Mouse (Mus musculus): ENCODE results near the gene Pbx1. TPM values are rescaled to one million over a fixed set of nuclear protein-coding genes. Genes with fewer than 3 reads are reported as not detected.
A peak's percentile ranks its signal among the peaks of the same experiment; 100 is the strongest.
"Not testable (repeated sequence)": the region's sequence is repeated elsewhere in the genome, so short reads cannot be mapped to it uniquely, and the experiment has no call there.

Gene Pbx1
- polyA plus RNA-seq (2015; fragmentation: Nextera tagmentation; extraction: Ambion mirVana) = 24.0 and 27.5 TPM in 2 replicates

DNA sequence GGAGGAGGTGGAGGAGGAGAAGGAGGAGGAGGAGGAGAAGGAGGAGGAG is at the start of gene Pbx1:
Gene Pbx1 (minus strand): TSS at position 39 of the 49 bp plus-strand sequence.
- Histone ChIP-seq H3K9ac (peak within 1 kb of the TSS; percentile 75), H3K4me3 (replicated peaks) (peak within 1 kb of the TSS; percentile 66)
- ATAC-seq = not testable (repeated sequence)

DNA sequence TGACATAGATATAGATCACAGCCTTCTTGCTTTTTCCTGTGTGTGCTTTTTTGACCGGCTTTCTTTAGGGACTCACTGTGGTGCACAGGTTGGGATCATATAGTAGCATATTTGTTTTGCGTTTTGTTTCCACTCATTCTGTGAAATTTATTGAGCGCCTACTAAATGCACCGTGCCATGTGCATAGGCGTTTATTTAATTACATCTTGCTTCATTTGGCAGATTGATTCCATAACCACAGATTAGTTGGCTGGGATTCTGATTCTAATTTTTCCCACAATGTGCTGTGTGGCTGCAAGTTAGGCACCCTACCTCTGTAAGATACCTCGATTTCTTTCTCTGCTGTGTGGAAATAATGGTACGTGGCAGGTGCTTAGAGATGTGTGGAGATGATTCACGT is 47.6 kb upstream of the Pbx1 start:
- no peak overlapping the region for H3K4me3 ChIP-seq (replicated peaks)
- H3K27ac ChIP-seq = no peak overlapping the region
- 87% methylated on average over 8 of the region's 8 CpGs for WGBS
- no peaks in the 10 kb centered on the region for H3K4me1 ChIP-seq (replicated peaks)
- H3K4me2 ChIP-seq (replicated peaks) = no peak overlapping the region
- no peaks in the 10 kb centered on the region for H3K9me3 ChIP-seq
- ATAC-seq = no peak
- no peak overlapping the region for H3K9ac ChIP-seq
- H3K27me3 ChIP-seq (replicated peaks) = no peaks in the 10 kb centered on the region
- no peaks in the 10 kb centered on the region for H3K36me3 ChIP-seq

More for the DNA sequence above, at the start of gene Pbx1:
- not testable (repeated sequence) for H3K4me1 ChIP-seq (replicated peaks); H3K36me3 ChIP-seq; H3K27me3 ChIP-seq (replicated peaks); H3K9me3 ChIP-seq
- peak within 1 kb of the TSS; percentile 60 for H3K4me2 ChIP-seq (replicated peaks)
- H3K27ac ChIP-seq = peak within 1 kb of the TSS; percentile 98

DNA sequence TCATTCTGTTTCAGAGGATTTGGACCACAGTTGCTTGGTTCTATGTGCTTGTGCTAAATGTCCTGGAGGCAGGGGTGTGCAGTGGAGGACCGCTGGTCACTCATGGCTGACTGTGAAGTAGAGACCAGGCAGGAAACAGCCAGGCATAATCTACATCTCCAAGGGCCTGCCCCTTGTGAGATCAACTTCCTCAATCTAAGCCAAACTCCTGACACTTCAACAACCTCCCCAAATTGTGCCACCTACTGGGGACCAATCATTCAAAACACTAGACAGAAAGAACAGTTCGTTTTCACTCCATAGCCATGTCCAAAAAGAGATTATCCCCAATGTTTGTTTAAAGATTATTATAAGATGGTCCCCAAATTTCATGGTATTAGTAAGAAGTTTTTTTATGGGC is 46.8 kb upstream of the Pbx1 start:
- no peak overlapping the region for H3K4me3 ChIP-seq (replicated peaks)
- H3K27ac ChIP-seq = no peak overlapping the region
- H3K9me3 ChIP-seq = no peaks in the 10 kb centered on the region
- H3K9ac ChIP-seq = no peak overlapping the region
- WGBS = 78% methylated on average over 2 of the region's 2 CpGs
- H3K27me3 ChIP-seq (replicated peaks) = no peaks in the 10 kb centered on the region
- H3K36me3 ChIP-seq = no peaks in the 10 kb centered on the region
- ATAC-seq = no peak
- no peak overlapping the region for H3K4me2 ChIP-seq (replicated peaks)
- 0 out of 2 replicates have a peak, but pooled peaks cover under 1% of the 10 kb centered on the region for H3K4me1 ChIP-seq (replicated peaks)

DNA sequence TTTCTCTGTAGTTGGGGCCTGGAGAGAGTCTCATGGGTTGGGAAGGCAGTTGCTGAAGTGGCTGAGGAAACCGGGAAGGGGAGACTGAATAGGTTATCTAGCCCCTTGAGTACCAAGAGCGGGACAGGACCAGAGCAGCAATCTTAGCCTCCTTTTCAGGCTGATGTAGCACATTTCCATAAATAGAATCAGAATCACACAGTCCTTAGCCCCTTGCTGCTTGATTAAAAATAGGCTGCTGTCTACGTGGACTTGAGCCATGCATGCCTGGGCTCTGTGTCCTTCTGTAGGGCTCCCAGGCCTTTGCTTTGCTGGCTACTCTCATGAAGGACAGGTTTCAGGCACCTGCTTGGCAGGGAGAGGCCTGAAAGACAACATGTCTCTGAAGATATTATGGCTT is 44.8 kb upstream of the Pbx1 start:
- Histone ChIP-seq H3K9me3 (no peaks in the 10 kb centered on the region), H3K9ac (no peak overlapping the region), H3K36me3 (no peaks in the 10 kb centered on the region), H3K27me3 (replicated peaks) (no peaks in the 10 kb centered on the region), H3K4me3 (replicated peaks) (no peak overlapping the region), H3K27ac (no peak overlapping the region), H3K4me2 (replicated peaks) (no peak overlapping the region), H3K4me1 (replicated peaks) (0 out of 2 replicates have a peak, but pooled peaks cover 3% of the 10 kb centered on the region)
- ATAC-seq = no peak
- 79% methylated on average over 3 of the region's 3 CpGs for WGBS

DNA sequence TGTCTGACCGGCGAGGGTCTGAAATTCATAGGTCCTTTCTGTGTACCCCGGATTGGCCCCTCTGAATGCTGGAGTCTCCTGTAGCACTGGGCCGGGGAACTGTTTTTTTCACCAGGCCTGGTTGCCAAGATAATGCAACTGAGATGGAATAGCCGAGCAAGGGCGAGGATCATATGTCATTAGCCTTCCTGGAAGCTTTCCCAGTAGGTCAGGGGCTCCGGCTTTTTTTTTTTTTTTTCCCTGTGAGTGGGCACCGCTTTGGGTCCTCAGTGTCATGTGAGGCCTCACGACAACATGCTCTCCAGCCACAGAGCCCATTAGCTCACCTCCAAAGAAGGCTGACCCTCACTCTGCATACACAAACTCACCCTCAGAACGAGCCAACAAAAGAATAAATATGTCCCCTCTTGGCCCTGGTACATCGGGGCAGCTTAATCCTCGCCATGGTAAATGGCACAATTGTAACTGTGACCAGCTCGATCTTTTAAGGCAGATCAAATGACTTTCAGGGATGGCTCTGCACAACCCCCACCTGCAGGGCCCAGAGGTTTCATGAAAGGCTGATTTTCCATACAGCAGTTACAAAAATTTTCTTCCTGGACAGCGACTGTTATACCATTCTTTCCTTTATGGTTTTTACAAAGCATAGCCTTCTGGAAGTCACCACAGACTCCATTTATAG is 44.3 kb upstream of the Pbx1 start:
- ATAC-seq = no peak
- 0 out of 2 replicates have a peak, but pooled peaks cover 3% of the 10 kb centered on the region for H3K4me1 ChIP-seq (replicated peaks)
- no peak overlapping the region for H3K9ac ChIP-seq
- no peak overlapping the region for H3K27ac ChIP-seq
- H3K9me3 ChIP-seq = no peaks in the 10 kb centered on the region
- H3K4me3 ChIP-seq (replicated peaks) = no peak overlapping the region
- no peaks in the 10 kb centered on the region for H3K27me3 ChIP-seq (replicated peaks)
- H3K4me2 ChIP-seq (replicated peaks) = no peak overlapping the region
- 63% methylated on average over 14 of the region's 14 CpGs for WGBS
- no peaks in the 10 kb centered on the region for H3K36me3 ChIP-seq

DNA sequence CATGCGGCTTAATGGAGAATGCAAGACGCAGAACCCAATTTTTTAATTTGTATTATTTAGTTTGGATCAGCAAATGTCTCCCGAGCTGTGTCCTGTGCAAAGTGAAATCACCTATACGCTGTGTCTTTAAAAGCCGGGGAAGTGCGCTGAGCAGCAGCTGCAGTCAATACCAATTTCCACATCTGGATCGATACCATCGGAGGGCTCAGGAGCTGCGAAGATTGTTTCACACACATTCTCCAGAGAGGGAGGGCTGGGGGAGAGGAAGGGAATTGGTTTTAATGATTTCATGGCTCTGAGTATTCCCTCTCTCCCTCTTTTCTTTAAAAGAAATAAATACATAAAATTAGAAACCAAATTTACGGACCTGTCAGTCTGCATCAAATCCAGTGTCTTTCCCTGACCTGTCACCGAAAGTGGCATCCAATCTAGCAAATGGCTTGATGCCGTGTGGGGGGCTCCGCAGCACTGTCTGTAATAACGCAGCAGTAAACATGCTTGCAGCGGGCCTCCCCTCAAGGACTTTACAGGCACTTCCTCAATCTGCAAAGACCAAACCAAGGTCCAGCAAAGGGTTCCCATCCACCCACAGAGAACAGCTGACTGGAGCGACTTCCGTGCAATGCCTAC is 43.6 kb upstream of the Pbx1 start:
- Histone ChIP-seq H3K9ac (no peak overlapping the region), H3K4me3 (replicated peaks) (no peak overlapping the region), H3K27ac (no peak overlapping the region), H3K9me3 (no peaks in the 10 kb centered on the region), H3K4me1 (replicated peaks) (0 out of 2 replicates have a peak, but pooled peaks cover 3% of the 10 kb centered on the region), H3K36me3 (no peaks in the 10 kb centered on the region), H3K27me3 (replicated peaks) (no peaks in the 10 kb centered on the region), H3K4me2 (replicated peaks) (no peak overlapping the region)
- ATAC-seq = no peak
- WGBS = 83% methylated on average over 17 of the region's 17 CpGs

- ATAC-seq = peak; percentile 43; the same call in 1 of the 2 replicates
- Histone ChIP-seq H3K27me3 (replicated peaks) (no peaks in the 10 kb centered on the region), H3K4me2 (replicated peaks) (no peak overlapping the region), H3K4me3 (replicated peaks) (no peak overlapping the region), H3K27ac (no peak overlapping the region), H3K4me1 (replicated peaks) (0 out of 2 replicates have a peak, but pooled peaks cover 3% of the 10 kb centered on the region), H3K9me3 (no peaks in the 10 kb centered on the region), H3K36me3 (no peaks in the 10 kb centered on the region), H3K9ac (no peak overlapping the region)
- 61% methylated on average over 12 of the region's 12 CpGs for WGBS
Observed at GRCm38 (mm10) chr1:168473255-168474069, 41.4 kb upstream of the Pbx1 start.

GRCm38 (mm10) chr1:168472545-168473254 is 40.6 kb upstream of the Pbx1 start:
- Histone ChIP-seq H3K4me2 (replicated peaks) (no peak overlapping the region), H3K27ac (no peak overlapping the region), H3K9me3 (no peaks in the 10 kb centered on the region), H3K27me3 (replicated peaks) (no peaks in the 10 kb centered on the region), H3K4me1 (replicated peaks) (0 out of 2 replicates have a peak, but pooled peaks cover 3% of the 10 kb centered on the region), H3K36me3 (no peaks in the 10 kb centered on the region), H3K4me3 (replicated peaks) (no peak overlapping the region), H3K9ac (no peak overlapping the region)
- no peak for ATAC-seq
- WGBS = 57% methylated on average over 6 of the region's 6 CpGs

DNA sequence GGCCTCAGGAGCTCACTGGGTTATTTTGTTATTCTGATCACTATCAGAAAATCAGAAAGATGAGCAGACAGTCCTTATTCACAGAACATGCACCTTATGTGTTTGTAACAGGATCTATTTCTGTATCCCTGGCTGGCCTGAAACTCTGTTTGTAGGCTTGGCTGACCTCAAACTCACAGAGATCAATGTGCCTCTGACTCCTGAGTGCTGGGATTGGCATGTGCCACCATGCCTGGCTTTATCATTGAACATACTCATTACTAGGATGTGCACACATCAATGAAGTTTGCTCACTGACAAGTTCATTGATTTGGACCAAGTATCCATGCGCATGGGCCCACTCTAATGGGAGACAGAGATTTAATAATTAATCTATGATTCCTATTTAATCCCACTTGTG is 27.4 kb upstream of the Pbx1 start:
- WGBS = 83% methylated on average over 1 of the region's 1 CpGs
- H3K27me3 ChIP-seq (replicated peaks) = no peaks in the 10 kb centered on the region
- no peak for ATAC-seq
- no peak overlapping the region for H3K9ac ChIP-seq
- no peaks in the 10 kb centered on the region for H3K9me3 ChIP-seq
- no peaks in the 10 kb centered on the region for H3K4me1 ChIP-seq (replicated peaks)
- no peak overlapping the region for H3K4me2 ChIP-seq (replicated peaks)
- no peaks in the 10 kb centered on the region for H3K36me3 ChIP-seq
- H3K27ac ChIP-seq = no peak overlapping the region
- no peak overlapping the region for H3K4me3 ChIP-seq (replicated peaks)

DNA sequence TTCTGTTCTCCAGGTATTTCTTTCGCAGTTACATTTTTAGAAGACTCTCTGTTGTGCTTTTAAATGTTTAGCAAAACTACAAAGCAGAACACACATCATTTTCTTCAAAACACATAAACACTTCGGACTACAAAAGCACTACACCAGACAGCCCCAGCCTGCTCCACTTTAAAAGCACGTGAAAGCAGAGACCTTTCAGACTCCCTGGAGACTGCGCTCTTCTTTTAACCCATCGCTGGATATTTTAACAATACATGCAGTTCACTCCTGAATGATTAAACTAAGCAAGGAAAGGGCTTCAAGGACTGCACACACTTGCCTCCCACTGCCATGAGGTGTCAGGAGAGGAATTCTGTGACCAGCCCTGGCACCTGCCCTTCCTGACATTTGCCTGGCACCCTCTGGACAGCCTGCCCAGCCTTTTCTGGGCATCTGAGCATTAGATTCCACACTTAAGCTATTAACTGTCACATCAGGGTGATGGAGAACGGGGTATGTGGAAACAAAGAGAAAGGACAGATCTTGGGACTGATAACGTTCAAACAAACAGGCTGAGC is 25.2 kb upstream of the Pbx1 start:
- H3K27ac ChIP-seq = no peak overlapping the region
- no peaks in the 10 kb centered on the region for H3K9me3 ChIP-seq
- H3K36me3 ChIP-seq = no peaks in the 10 kb centered on the region
- no peak overlapping the region for H3K4me2 ChIP-seq (replicated peaks)
- H3K4me1 ChIP-seq (replicated peaks) = no peaks in the 10 kb centered on the region
- H3K4me3 ChIP-seq (replicated peaks) = no peak overlapping the region
- ATAC-seq = no peak
- WGBS = 40% methylated on average over 7 of the region's 7 CpGs
- no peaks in the 10 kb centered on the region for H3K27me3 ChIP-seq (replicated peaks)
- no peak overlapping the region for H3K9ac ChIP-seq

DNA sequence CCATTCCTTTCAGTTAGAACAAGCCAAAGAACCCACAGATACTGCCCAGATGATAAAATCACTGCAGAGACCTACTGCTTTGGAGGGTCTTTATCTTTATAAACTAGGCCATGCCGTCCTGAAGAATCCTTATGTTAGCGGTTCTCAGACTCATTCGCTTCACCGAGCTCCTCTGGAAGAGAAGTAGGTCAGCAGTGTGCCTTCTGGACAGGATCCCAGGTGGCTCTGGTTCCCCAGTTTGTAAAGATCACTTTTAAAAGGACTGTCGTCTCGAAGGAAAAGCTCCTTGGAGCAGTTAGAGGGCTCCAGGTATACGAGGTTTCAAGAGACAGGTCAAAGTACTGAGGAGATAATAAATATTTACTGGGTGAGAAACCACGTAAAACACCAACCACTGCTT is 23.1 kb upstream of the Pbx1 start:
- no peak for ATAC-seq
- WGBS = 68% methylated on average over 8 of the region's 8 CpGs
- Histone ChIP-seq H3K9me3 (no peaks in the 10 kb centered on the region), H3K4me1 (replicated peaks) (no peaks in the 10 kb centered on the region), H3K36me3 (no peaks in the 10 kb centered on the region), H3K9ac (no peak overlapping the region), H3K27me3 (replicated peaks) (no peaks in the 10 kb centered on the region), H3K4me3 (replicated peaks) (no peak overlapping the region), H3K27ac (no peak overlapping the region), H3K4me2 (replicated peaks) (no peak overlapping the region)

GRCm38 (mm10) chr1:168433671-168434070 is 1.6 kb upstream of the Pbx1 start:
- WGBS = 86% methylated on average over 3 of the region's 3 CpGs
- no peak overlapping the region for H3K4me2 ChIP-seq (replicated peaks)
- H3K27me3 ChIP-seq (replicated peaks) = no peaks in the 10 kb centered on the region
- no peaks in the 10 kb centered on the region for H3K4me1 ChIP-seq (replicated peaks)
- H3K9me3 ChIP-seq = no peaks in the 10 kb centered on the region
- ATAC-seq = no peak
- H3K36me3 ChIP-seq = no peaks in the 10 kb centered on the region
- H3K27ac ChIP-seq = no peak overlapping the region
- no peak overlapping the region for H3K9ac ChIP-seq
- H3K4me3 ChIP-seq (replicated peaks) = no peak overlapping the region

Data from intestine, embryonic 15.5 days (tissue).